Mouse (Mus musculus) liver, embryonic 11.5 days (tissue): ENCODE results near the gene Tspan31. TPM values are rescaled to one million over a fixed set of nuclear protein-coding genes. Genes with fewer than 3 reads are reported as not detected.

Experiments
- ATAC-seq: fragments of 200-750 bp; cut with Nextera tagmentation; replicated peaks from 2 replicates; pipeline ENCODE4 v1.8.0; 2017; ENCODE audit warnings: moderate number of reproducible peaks, mild to moderate bottlenecking, moderate TSS enrichment, moderate library complexity; ENCODE audit not compliant: low FRiP score
- DNase-seq: peaks from one replicate; pipeline ENCODE4 v3.0.0-alpha.2; 2017; ENCODE audit warnings: low spot score
- H3K27ac ChIP-seq: fragments of 300-500 bp; sonication (generic); 2 replicates; pipeline ENCODE4 v1.5.1; 2014; ENCODE audit warnings: mild to moderate bottlenecking, low read depth, low read length, control low read depth
- H3K27me3 ChIP-seq: fragments of 300-500 bp; sonication (generic); replicated peaks from 2 replicates; pipeline ENCODE4 v1.6.1; 2014; ENCODE audit warnings: low read length, mixed read lengths; ENCODE audit not compliant: control insufficient read depth, insufficient read depth
- H3K36me3 ChIP-seq: fragments of 300-500 bp; sonication (generic); 2 replicates; pipeline ENCODE4 v1.6.1; 2014; ENCODE audit warnings: mild to moderate bottlenecking, low read length, moderate library complexity, mixed read lengths; ENCODE audit not compliant: control insufficient read depth, insufficient read depth
- H3K4me1 ChIP-seq: fragments of 300-500 bp; sonication (generic); replicated peaks from 2 replicates; pipeline ENCODE4 v1.6.1; 2014; ENCODE audit warnings: low read length, mixed read lengths; ENCODE audit not compliant: control insufficient read depth, insufficient read depth
- H3K4me2 ChIP-seq: fragments of 300-500 bp; sonication (generic); 2 replicates; pipeline ENCODE4 v1.6.1; 2014; ENCODE audit warnings: mild to moderate bottlenecking, control low read depth, moderate library complexity
- H3K4me3 ChIP-seq: fragments of 300-500 bp; sonication (generic); 2 replicates; pipeline ENCODE4 v1.5.1; 2014; ENCODE audit warnings: low read depth, low read length, control low read depth
- H3K9ac ChIP-seq: fragments of 300-500 bp; sonication (generic); 2 replicates; pipeline ENCODE4 v1.6.1; 2014; ENCODE audit warnings: low read depth, low read length, control low read depth
- H3K9me3 ChIP-seq: fragments of 300-500 bp; sonication (generic); 2 replicates; pipeline ENCODE4 v1.6.1; 2016; ENCODE audit warnings: low read length, inconsistent platforms, mixed read lengths; ENCODE audit not compliant: control insufficient read depth
- WGBS: fragments of 180-500 bp; shearing (Covaris S2); extraction: QIAGEN DNeasy Blood & Tissue Kit; methylation state at CpG from one replicate; pipeline ENCODE4 v1.1.7; 2014; 5-methylcytosine and 5-hydroxymethylcytosine counted together
- polyA plus RNA-seq: library from polyadenylated mRNA; unstranded; fragments of >200 nt; fragmentation: Nextera tagmentation; extraction: Ambion mirVana; gene quantifications from 2 replicates; pipeline ENCODE4 v1.2.1, GENCODE M21; 2014

The Tspan31 gene
- polyA plus RNA-seq, 1 experiment from 2014 or later, result 121 TPM

DNA sequence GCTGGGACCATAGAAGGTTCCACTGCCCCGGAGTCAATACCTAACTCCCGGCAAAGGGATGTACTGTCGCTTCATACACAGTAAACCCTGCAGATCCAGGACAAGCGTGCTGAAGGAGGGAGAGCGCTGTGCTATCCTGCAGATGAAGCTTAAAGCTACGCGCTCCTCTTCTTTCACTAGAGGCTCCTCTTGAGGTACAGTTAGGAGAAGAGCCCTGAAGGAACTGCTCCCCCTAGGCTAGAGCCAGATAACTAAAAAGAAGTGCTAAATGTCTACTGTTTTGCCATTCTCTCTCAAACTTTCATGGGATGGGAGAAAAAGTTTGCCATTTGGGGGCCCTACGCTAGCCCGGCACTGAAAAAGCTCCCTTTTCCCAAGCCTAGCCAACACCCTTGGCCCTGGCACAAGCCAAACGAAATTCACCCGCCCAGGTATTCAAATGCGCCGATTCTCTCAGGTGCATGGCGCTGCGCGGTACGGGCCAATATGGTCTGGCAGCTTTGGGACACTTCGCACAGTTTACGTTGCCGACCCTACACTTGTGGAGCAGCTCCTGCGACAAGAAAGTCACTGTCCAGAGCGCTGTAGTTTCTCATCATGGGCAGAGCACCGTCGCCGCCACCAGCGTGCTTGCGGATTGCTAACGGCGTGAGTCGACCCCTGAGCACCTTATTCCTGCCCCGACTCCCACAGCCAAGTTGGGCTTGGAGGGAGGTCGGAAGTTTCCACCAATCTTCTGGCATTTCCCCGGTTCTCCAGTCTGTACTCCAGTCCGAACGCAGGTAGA, 21.3 kb downstream of the Tspan31 start:
- Histone ChIP-seq H3K4me2 (peak overlapping the region; percentile 30), H3K36me3 (no peaks in the 10 kb centered on the region), H3K9me3 (no peaks in the 10 kb centered on the region), H3K4me3 (no peak overlapping the region; the same call in 1 of the 2 replicates), H3K27ac (no peak overlapping the region), H3K27me3 (peaks cover 56% of the 10 kb centered on the region), H3K9ac (no peak overlapping the region), H3K4me1 (peaks cover 3% of the 10 kb centered on the region; the same call in 1 of the 2 replicates)
- WGBS, result 7% methylated on average over 35 of the region's 35 CpGs
- ATAC-seq (no peak), DNase-seq (no peak)

DNA sequence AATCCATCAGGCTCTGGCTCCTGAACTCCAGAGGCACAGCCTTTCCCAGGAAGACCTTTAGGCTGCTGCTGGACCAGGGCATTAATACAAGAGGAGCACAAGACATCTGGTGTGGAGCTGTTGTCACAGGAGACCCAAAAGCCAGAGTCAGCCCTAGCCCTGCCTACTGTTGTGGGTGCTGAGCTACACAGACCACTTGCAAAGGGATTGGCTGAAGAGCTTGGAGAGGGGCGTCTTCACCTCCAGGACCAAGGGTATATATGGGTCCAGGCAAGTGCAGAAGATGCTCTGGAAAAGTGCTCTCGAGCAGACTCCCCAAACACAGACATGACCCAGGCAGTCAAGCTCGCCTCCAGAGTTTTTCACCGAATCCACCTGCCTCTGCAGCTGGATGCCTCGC, 22.1 kb downstream of the Tspan31 start, which contains the start of gene Cyp27b1:
Gene Cyp27b1, plus strand, starts transcription at position 297 of the 400 bp plus-strand sequence.
- peak within 1 kb of the TSS; percentile 30; the same call in 1 of the 2 replicates for H3K4me2 ChIP-seq
- H3K27me3 ChIP-seq, result peaks cover 56% of the 10 kb centered on the region
- H3K4me3 ChIP-seq, result no peak within 1 kb of the TSS; the same call in 1 of the 2 replicates

DNA sequence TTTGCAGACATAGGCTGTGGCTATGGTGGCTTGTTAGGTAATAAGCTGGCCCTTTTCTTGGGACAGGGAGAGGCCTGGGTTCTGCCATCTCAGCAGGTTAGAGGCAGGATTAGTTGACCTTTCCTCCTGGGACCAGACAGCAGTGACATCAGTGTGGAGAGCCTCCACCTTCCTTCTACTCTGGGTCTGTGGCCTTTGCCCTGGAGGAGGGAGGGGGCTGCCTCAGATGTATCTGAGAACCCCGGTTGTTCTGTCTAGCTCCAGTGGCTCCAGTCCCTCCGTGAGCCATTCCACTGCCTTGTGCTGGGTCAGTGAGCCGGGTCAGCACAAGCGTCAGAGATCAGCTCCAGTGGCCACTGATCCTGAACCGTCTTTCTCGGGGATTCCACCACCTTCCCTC, 26.9 kb downstream of the Tspan31 start:
- no peak for DNase-seq
- Histone ChIP-seq H3K4me3 (no peak overlapping the region), H3K36me3 (no peaks in the 10 kb centered on the region), H3K4me2 (peak overlapping the region; percentile 14), H3K27ac (no peak overlapping the region), H3K9ac (peak overlapping the region; percentile 14; the same call in 1 of the 2 replicates), H3K27me3 (peaks cover 22% of the 10 kb centered on the region), H3K4me1 (peaks cover 7% of the 10 kb centered on the region), H3K9me3 (no peaks in the 10 kb centered on the region)
- WGBS, result 93% methylated on average over 6 of the region's 6 CpGs
- ATAC-seq, result no peak

More for the DNA sequence above, 22.1 kb downstream of the Tspan31 start, which contains the start of gene Cyp27b1:
- ATAC-seq (0 out of 2 replicates have a peak, but pooled peaks have one; percentile 4), DNase-seq (no peak)
- Histone ChIP-seq H3K27ac (no peak within 1 kb of the TSS), H3K4me1 (peaks cover 4% of the 10 kb centered on the region), H3K9me3 (no peaks in the 10 kb centered on the region), H3K36me3 (no peaks in the 10 kb centered on the region), H3K9ac (no peak within 1 kb of the TSS)
- WGBS, result 27% methylated on average over 5 of the region's 5 CpGs

DNA sequence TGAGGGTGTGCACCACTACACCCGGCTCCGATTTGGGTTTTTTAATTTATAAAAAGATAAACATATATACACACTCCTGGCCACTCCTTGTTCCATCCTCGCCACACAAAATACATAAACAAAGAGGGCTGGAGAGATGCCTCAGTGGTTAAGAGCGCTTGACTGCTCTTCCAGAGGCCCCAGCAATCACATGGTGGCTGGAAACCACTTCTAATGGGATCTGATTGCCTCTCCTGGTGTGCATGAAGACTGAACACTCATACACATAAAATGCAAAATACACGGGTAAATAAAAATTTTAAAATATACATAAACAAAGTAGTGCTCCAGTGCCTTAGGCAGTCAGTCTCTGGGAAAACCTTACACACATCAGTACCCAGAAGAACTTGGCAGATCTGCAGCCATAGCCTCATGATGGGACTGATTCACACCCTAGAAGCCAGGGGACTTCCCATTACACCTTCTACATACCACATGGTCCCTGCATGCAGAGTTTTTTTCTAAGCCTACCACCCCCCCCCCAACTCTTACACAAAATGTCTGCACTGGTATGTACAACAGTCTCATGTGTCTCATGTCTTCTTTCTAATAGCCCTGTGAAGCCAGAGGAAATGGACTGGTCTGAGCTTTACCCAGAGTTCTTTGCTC, 27.5 kb downstream of the Tspan31 start:
- DNase-seq (no peak), ATAC-seq (no peak)
- Histone ChIP-seq H3K27ac (peak overlapping the region; percentile 34; the same call in 1 of the 2 replicates), H3K9ac (peak overlapping the region; percentile 78), H3K9me3 (no peaks in the 10 kb centered on the region), H3K4me2 (peak overlapping the region; percentile 100), H3K4me1 (peaks cover 7% of the 10 kb centered on the region), H3K27me3 (peaks cover 16% of the 10 kb centered on the region), H3K4me3 (peak overlapping the region; percentile 86), H3K36me3 (no peaks in the 10 kb centered on the region)
- 19% methylated on average over 5 of the region's 5 CpGs for WGBS

DNA sequence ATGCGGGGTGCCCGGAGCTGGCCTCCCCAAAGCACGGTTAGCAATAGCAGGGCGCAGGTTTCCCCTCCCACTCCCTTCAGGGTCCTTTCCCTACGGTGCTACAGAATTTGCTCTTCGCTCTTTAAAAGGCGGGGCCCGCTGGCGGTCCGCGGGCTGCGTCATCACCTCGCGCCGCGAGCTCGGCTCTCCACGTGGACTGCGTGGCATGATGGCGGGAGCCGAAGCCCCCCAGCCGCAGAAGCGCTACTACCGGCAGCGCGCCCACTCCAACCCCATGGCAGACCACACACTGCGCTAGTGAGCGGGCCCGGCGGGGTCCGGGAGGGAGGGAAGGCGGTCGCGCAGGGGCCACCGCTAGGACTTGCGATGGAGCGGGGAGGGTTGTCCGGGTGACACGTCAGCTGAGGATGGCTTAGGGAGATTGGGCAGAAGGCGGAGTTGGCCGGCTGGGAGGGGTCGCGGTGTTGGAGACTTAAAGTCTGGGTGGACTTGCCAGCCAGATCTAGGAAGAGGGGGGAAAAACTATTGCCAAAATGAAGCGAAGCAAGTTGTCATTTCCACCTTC, 28.2 kb downstream of the Tspan31 start:
- H3K27me3 ChIP-seq, result peaks cover 12% of the 10 kb centered on the region
- peaks cover 7% of the 10 kb centered on the region for H3K4me1 ChIP-seq
- H3K9me3 ChIP-seq, result no peaks in the 10 kb centered on the region
- peak overlapping the region; percentile 55 for H3K27ac ChIP-seq
- H3K9ac ChIP-seq, result peak overlapping the region; percentile 78
- peak; percentile 94 for DNase-seq
- peak overlapping the region; percentile 86 for H3K4me3 ChIP-seq
- WGBS, result under 1% methylated on average over 44 of the region's 44 CpGs
- peak overlapping the region; percentile 100 for H3K4me2 ChIP-seq
- H3K36me3 ChIP-seq, result no peaks in the 10 kb centered on the region
- peak; percentile 86 for ATAC-seq

DNA sequence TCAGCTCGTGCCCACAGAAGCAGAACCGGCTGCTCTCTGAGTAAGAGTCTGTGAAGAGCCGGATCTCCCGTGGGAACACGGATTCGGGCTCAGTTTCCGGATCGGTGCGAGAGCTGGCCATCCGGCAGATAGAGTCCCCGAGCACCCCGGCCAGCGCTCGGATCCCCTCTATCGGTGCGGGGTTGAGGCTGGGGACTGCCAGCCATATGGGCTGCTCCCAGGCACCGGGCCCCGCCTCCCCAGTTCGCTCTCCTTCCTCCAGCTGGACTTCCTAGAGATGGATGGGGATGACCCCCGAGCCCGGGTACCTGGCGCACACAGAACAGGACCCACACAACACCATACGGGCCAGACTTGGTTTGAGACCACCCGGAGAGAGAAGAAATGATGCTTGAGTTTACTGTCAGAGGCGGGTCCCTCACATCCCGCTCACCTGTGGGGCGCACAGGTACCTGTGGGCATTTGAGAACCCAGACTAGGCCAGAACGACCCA, 28.7 kb downstream of the Tspan31 start, which contains the start of the genes Mettl1 and Eef1akmt3:
Gene Mettl1, plus strand, starts transcription at position 141 of the 493 bp plus-strand sequence.
Gene Eef1akmt3, minus strand, starts transcription at position 240 of the 493 bp plus-strand sequence.
- Histone ChIP-seq H3K27me3 (peaks cover 12% of the 10 kb centered on the region), H3K4me2 (peak within 1 kb of the TSS; percentile 100), H3K27ac (peak within 1 kb of the TSS; percentile 55), H3K9me3 (no peaks in the 10 kb centered on the region), H3K36me3 (no peaks in the 10 kb centered on the region), H3K4me1 (peaks cover 7% of the 10 kb centered on the region), H3K9ac (peak within 1 kb of the TSS; percentile 78), H3K4me3 (peak within 1 kb of the TSS; percentile 86)
- no peak for DNase-seq
- ATAC-seq, result peak; percentile 65
- WGBS, result under 1% methylated on average over 28 of the region's 28 CpGs

DNA sequence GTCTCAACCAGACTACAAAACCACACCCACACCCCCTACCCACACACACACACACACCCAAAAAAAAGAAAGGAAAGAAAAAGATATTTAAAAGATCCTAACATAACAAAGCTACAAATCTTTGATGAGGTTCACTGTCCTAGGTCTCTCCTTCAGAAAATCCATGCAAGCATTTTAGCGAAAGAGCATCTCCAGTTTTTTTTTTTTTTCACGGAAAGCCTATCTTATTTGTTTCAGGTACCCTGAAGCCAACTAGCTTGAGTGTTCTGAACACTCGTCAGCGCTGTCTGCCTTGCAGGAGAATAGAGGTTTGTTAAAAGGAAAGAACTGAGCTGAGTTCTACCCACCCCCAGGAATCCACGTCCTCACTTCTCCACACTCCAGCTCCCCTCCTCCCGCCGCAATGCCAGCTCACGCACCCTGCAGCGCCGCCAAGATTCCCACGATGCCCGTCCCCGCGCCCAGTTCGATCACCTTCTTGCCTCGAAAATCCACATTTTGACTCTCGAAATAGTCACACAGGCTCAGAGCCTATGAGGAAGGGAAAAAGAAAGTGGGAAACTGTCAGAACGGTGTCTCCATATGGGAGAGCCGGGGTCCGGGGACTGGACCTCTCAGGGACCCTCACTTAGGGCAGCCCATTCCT, 29.4 kb downstream of the Tspan31 start:
- H3K4me1 ChIP-seq, result peaks cover 7% of the 10 kb centered on the region

DNA sequence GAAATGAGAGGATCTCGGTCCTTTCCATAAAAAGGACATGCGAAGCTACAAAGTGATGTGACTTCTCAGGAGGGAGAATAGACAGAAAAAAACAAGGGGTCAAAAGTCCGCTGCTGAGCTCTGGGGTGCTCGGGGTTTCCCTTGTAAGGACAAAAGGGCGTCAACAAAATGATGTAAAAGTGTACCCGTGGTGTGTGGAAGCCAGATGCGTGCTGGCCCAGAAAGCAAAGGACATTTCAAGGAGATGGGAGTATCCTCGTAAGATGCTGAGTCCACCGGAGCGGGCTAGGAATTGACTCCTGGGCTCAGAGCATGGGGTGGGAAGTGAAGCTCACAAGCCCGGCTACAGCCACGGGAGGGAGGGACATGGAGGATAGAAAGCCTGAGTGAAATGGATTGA, 32.4 kb downstream of the Tspan31 start:
- WGBS, result 74% methylated on average over 12 of the region's 12 CpGs
- peaks cover 12% of the 10 kb centered on the region for H3K27me3 ChIP-seq

More for the DNA sequence above, 29.4 kb downstream of the Tspan31 start:
- Histone ChIP-seq H3K4me2 (peak overlapping the region; percentile 100), H3K27me3 (peaks cover 12% of the 10 kb centered on the region), H3K36me3 (no peaks in the 10 kb centered on the region), H3K9ac (peak overlapping the region; percentile 78), H3K4me3 (peak overlapping the region; percentile 86), H3K27ac (no peak overlapping the region), H3K9me3 (no peaks in the 10 kb centered on the region)
- ATAC-seq (0 out of 2 replicates have a peak, but pooled peaks have one; percentile 4), DNase-seq (no peak)
- 2% methylated on average over 20 of the region's 20 CpGs for WGBS

More for the DNA sequence above, 32.4 kb downstream of the Tspan31 start:
- Histone ChIP-seq H3K9me3 (no peaks in the 10 kb centered on the region), H3K27ac (no peak overlapping the region), H3K9ac (no peak overlapping the region), H3K36me3 (no peaks in the 10 kb centered on the region), H3K4me2 (no peak overlapping the region), H3K4me3 (no peak overlapping the region), H3K4me1 (peaks cover 3% of the 10 kb centered on the region)
- DNase-seq (no peak), ATAC-seq (no peak)
